Mouse (Mus musculus) ES-Bruce4 (cell line): ENCODE data around the gene Sema5b.

ENCODE experiments used
- CTCF ChIP-seq: IDR thresholded peaks from one replicate; pipeline ENCODE4 v1.8.1; 2011; ENCODE audit warnings: low read depth, low read length
- POLR2A ChIP-seq: IDR thresholded peaks from one replicate; pipeline ENCODE4 v1.8.1; 2011; ENCODE audit warnings: low read length; ENCODE audit not compliant: insufficient read depth

- no peak for TF ChIP-seq CTCF
- TF ChIP-seq POLR2A, result no peak
These were observed 50.8 kb downstream of the Sema5b start for GRCm38 (mm10) chr16:35591756-35592155.
